Mouse (Mus musculus): ENCODE measurements around the gene Osbpl11.

GRCm38 (mm10) chr16:33289981-33290380 lies 105.1 kb downstream of the Osbpl11 start:
- no peak for TF ChIP-seq EP300 (IDR thresholded peaks at IDR 0.05; ENCODE audit: low read depth)
- TF ChIP-seq CTCF (IDR thresholded peaks at IDR 0.05; ENCODE audit: low read depth): no peak
